Mouse (Mus musculus): ENCODE results near the gene Tbc1d17.
A peak's percentile ranks its signal among the peaks of the same experiment; 100 is the strongest.
"Not testable (repeated sequence)": the region's sequence is repeated elsewhere in the genome, so short reads cannot be mapped to it uniquely, and the experiment has no call there.

Tbc1d17 gene

GRCm38 (mm10) chr7:44848561-44849415, at the start of gene Tbc1d17, which contains the start of gene Akt1s1:
Tbc1d17 (minus strand) TSS chr7:44849079.
Akt1s1 (plus strand) TSS chr7:44848991.
- DNase-seq, result peak; percentile 99 to 100

DNA sequence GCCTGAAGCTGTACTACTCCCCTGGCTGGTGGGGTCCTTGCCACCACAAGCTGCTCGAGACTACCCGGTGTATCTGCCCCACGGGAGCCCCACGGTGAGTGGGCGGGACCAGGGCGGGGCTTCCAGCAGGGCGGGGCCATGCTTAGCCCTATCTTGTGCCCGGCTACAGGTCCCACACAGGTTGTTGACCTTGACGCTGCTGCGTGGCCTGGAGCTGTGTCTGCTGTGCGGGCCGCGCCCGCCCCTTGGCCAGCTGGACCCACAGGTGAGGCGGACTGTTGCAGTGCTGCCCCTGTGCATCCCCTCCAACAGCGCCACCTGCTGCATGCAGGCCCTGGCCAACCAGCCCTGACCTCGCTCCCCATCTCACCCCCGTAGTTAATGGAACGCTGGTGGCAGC, 49.7 kb upstream of the Tbc1d17 start:
- peak in 1 of 2 experiments; percentile 73 for DNase-seq

DNA sequence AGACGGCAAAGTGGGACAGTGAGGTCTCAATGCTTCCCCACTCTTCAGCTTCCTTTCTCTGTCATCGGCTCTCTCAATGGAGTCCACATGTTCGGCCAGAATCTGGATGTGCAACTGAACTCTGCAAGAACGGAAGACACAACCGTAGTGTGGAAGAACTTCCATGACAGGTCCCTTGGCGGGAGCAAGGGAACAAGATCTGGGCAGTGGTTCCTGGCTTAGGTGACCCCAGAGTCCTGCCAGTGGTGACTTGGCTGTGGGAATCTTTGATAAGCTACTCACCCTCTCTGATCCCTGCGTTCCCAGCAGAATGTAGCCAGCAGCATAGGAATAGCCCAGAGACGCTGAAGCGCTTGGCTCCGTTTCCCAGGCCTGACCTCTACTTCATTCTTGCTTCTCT, 47.6 kb upstream of the Tbc1d17 start:
- DNase-seq, result no peak

DNA sequence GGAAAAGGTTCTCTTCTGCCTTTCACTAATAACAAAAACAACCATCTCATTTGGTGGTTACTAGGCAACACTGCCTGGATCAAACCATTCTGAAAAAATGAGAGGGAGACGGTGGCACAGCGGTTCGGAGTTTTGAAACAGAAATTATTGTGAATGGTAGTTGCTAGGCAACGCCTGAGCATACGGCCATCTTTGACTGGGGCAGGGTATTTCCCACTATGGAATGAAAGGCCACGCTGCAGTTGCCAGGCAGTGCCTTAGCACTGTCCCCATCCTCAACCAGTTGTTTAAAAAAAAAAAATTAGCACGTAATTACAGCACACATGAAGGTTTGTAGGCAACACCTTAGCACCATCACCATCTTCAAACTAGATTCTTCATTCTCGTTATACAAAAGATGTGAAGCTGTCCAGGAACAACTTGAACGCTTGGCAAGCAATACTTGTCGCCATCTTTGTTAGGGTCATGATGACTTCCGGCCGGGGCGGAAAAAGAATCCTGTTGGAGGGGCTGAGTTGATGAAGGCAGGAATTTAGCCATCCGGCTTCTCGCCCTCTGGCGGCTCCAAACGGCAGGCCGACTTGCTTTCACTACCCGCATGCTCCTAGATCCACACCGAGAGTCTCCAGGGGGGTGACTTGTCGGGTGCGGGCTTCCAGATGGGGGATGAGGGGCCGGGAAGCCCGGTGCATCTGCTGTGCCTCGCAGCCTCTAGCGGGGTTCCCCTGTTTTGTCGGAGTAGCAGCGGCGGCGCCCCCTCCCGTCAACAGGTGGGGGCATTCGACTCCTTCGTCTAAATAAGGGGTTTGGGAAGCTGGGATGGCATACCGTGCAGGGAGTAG, 46.9 kb upstream of the Tbc1d17 start, which contains the start of gene Fuz:
TSS of gene Fuz (plus strand) at position 487 of the 842 bp plus-strand sequence.
- DNase-seq, result peak; percentile 93

DNA sequence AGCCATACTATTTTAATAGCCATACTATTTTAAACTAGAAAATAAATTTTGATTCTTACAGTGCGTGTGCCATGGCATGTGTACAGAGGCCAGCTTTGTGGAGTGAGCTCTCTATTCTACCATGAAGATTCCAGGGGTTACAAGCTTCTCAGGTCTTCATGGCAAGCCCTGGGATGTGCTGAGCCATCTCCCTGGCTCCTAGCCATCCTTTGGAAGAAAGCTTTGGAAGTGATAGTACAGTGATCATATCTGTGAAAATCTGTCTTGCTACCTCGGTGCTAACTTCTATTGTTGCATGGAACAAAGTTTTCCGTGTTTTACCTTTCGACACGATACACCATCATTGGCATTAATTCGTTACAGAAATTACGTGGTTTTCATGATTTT, 46.3 kb upstream of the Tbc1d17 start:
- DNase-seq, result no peak

DNA sequence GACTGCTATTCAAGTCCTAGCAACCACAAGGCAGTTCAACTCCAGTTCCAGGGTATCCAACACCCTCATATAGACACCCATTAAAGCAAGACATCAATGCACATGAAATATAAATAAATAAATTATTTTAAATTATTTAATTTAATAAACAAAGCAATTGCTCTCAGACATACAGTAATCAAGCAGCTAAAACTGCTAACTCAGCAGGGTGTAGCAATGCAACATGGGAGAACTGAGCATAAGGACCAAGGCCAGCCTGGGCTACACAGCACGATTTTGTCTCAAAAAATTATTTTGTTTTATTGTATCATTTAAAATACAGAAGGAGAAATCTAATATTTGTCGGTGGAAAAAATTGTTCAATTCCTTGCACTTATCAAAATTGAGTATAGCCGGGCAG, 45.3 kb upstream of the Tbc1d17 start:
- DNase-seq, result no peak

DNA sequence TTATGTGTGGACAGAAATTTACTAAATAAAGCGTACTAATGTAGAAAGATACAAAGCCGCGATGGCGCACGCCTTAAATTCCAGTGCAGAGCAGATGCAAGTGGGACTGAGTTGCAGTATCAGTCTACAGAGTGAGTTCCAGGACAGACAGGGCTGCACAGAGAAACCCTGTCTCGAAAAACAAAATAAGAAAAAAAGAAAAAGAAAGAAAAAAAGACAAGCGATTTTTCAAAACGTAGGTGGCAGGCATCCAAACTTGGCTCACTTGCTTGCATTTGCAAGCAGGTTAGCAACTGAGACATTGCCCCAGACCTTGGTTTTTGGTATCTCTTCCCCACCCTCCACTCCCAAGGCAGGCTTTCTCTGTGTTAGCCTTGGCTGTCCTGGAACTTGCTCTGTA, 44.3 kb upstream of the Tbc1d17 start:
- no peak for DNase-seq

GRCm38 (mm10) chr7:44892276-44892921, 43.5 kb upstream of the Tbc1d17 start, which contains the start of gene Med25:
Med25 (minus strand) TSS chr7:44892712.
- peak; percentile 90 to 93 for DNase-seq

DNA sequence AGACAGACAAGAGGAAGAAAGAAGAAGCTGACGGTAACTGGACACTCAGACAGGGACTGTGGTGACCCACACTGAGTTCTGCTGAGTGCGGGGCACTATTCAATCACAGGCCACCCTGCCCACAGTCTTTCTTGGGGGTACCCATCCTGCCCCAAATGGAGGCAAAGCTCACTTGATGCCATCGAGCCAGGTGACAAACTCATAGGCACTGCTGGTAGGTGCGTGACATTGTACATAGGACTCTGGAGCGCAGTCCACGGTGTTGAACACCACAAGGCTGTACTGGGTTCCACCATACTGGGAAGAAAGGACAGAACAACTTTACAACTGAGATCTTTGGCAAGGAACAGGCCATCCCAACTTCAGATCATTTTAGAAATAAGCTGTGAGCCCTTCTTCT, 42.7 kb upstream of the Tbc1d17 start:
- no peak for DNase-seq

GRCm38 (mm10) chr7:44890737-44891136, 41.9 kb upstream of the Tbc1d17 start:
- DNase-seq, result peak in 1 of 2 experiments; percentile 59

DNA sequence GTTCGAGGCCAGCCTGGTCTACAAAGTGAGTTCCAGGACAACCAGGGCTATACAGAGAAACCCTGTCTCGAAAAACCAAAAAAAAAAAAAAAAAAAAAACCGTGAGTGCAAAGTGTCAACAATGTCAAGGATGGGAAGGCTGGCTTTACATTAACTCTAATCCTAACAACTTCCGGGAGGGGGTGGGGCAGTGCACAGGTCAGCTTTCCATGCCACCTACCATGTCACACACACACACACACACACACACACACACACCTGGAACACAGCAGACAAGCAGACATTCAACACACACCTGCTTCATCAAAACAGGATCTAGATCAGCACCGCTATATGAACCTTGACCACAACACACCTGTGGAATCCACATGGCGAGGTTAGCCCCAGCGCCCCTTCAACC, 41.3 kb upstream of the Tbc1d17 start:
- DNase-seq, result no peak

DNA sequence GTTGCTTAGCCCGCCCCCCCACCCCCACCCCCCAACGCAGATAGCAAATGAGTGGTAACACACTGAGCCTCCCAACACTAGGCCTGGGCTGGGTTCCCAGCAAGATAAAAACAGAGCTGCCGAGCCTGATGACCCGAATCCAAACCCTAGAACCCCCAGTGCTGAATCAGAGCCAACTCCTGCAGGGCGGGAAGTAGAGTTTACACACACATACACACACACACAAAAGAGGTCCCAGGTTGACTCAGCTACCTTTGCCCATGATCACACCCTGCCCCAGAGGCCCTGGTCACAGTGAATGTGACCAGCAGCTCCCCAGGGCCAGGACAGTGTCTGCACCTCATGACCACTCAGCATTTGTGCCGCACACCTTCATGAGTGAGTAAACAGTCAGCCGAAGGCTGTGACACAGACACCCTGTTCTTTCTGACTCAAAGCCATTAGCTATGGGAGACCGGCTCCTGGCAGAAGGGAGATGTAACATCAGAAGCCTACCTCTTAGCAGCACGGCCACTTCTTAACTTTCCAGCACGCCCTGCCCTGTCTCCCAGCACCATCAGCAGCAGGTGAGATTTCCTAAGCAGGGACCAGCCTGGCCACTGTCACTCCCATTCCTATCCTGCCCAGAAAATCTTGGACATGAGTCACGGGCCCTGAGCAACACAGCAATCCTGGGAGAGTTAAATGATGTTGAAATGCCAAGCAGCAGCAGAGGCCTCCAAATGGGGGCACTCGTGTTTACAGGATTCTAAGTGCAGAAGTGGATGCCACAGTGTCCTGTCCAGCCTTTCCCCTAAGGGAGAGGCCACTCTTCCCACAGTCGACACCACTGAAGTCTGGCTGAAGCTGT, 39.6 kb upstream of the Tbc1d17 start:
- peak; percentile 59 to 67 for DNase-seq

DNA sequence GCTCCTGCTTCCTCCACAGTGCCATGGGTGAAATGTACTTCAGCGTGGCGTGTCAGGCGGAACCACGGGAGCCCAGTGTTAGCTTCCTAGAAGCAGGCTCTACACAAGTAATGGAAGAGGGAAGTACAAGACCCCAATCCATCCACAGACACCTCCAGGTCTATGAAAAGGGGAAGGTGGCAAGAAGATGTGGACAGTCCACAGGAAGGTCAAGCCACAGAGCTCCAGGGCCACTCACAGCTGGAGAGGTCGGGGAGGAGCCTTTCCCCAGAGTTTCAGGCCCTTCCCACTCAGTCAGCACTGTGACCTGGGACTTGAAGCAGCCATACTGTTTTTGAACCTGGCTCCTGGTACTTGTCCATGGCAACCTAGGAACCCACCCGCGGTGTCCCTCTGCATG, 38.1 kb upstream of the Tbc1d17 start:
- no peak for DNase-seq

DNA sequence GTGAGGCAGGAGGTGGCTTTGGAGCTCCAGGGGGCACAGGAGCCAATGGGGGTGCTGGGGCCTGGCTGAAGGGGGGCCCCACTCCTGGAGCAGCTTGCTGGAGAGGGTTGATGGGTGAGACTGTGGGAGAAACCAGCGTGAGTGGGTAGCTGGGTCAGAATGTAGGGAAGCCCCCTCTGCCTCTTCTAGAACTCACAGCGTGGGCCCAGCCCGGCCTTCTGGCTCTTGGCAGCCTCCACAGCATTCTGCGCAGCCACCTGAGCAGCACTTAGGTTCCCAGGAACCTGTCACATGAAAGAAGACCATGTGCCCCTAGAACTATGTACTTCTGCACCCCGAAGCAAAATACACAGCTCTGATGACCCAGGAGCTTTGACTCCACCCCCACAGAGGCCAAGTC, 35.8 kb upstream of the Tbc1d17 start:
- DNase-seq, result peak; percentile 48 to 55

GRCm38 (mm10) chr7:44883036-44883435, 34.2 kb upstream of the Tbc1d17 start:
- no peak for DNase-seq

GRCm38 (mm10) chr7:44877833-44878232, 29.0 kb upstream of the Tbc1d17 start:
- no peak for DNase-seq

GRCm38 (mm10) chr7:44871774-44872173, 22.9 kb upstream of the Tbc1d17 start:
- not testable (repeated sequence) for DNase-seq

GRCm38 (mm10) chr7:44871181-44871580, 22.3 kb upstream of the Tbc1d17 start:
- no peak for DNase-seq

GRCm38 (mm10) chr7:44870614-44871013, 21.7 kb upstream of the Tbc1d17 start:
- DNase-seq, result no peak

DNA sequence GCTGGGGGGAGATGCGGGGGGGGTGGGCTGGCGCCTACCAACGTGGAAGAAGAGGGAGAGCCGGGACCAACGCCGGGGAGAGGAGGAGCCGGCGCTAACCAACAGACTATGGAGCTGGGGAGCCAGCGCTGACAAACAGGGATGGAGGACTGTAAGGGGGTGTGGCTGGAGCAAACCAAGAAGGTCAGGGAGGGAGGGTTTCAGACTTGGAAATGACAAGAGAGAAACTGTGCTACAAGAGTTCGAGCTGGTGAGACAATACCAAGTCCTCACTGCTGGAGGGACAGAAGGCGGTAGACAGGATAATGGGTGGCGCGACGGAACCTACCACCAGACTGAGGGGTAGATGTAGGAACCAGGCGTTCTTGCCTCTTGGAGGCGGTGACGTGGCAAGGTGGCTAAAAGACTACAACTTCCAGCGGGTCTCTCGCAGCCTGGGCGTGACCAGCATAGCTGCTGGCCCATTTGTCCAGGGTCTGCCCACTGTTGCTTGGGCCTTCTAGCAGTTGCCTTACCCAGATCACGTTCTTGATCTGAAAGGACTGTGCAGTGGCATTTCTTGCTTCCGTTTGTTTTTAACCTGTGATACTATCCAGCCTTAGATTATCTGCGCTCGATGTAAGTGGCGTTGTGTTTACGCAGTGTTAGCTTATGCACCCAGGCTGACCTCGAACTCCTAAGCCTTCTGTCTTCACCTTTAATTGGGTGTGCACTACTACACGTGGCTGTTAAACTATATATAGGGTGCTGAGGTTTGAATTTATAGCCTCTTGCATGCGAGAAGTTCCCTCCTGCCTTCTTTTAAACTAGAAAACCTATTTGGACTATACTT, 21.0 kb upstream of the Tbc1d17 start, which contains the start of gene Ptov1:
TSS of gene Ptov1 (minus strand) at position 92 of the 832 bp plus-strand sequence.
- peak; percentile 94 to 95 for DNase-seq

Data from cerebellum, postnatal 14 days (tissue).